Mouse (Mus musculus): ENCODE measurements around the gene Rabgap1l. TPM values are rescaled to one million over a fixed set of nuclear protein-coding genes. Genes with fewer than 3 reads are reported as not detected.

Gene Rabgap1l
- polyA plus RNA-seq, 1 experiment from 2014 or later: 41.7 TPM

GRCm38 (mm10) chr1:160755359-160755758 is 37.7 kb downstream of the Rabgap1l start:
- no peak for ATAC-seq (ENCODE audit: low FRiP score)
- H3K9me3 ChIP-seq (ENCODE audit: control insufficient read depth, low read length): no peaks in the 10 kb centered on the region
- no peaks in the 10 kb centered on the region for H3K4me1 ChIP-seq (replicated peaks; ENCODE audit: control insufficient read depth, insufficient read depth, low read length)

GRCm38 (mm10) chr1:160750629-160751028 is 42.4 kb downstream of the Rabgap1l start:
- no peak overlapping the region for H3K27ac ChIP-seq
- no peak overlapping the region for H3K4me2 ChIP-seq (replicated peaks)
- no peaks in the 10 kb centered on the region for H3K9me3 ChIP-seq (ENCODE audit: control insufficient read depth, low read length)
- H3K36me3 ChIP-seq (replicated peaks; ENCODE audit: control insufficient read depth, insufficient read depth): no peaks in the 10 kb centered on the region
- DNase-seq (ENCODE audit: low spot score) (no peak), ATAC-seq (ENCODE audit: low FRiP score) (no peak)
- H3K4me3 ChIP-seq (replicated peaks; ENCODE audit: low read length): no peak overlapping the region
- no peak overlapping the region for H3K9ac ChIP-seq
- no peaks in the 10 kb centered on the region for H3K4me1 ChIP-seq (replicated peaks; ENCODE audit: control insufficient read depth, insufficient read depth, low read length)
- 83% methylated on average over 2 of the region's 2 CpGs for WGBS
- H3K27me3 ChIP-seq (ENCODE audit: control insufficient read depth, insufficient read depth, low read length): no peaks in the 10 kb centered on the region

More at GRCm38 (mm10) chr1:160755359-160755758, 37.7 kb downstream of the Rabgap1l start:
- Histone ChIP-seq H3K27ac (no peak overlapping the region), H3K27me3 (ENCODE audit: control insufficient read depth, insufficient read depth, low read length) (no peaks in the 10 kb centered on the region), H3K4me3 (replicated peaks; ENCODE audit: low read length) (no peak overlapping the region), H3K9ac (no peak overlapping the region), H3K36me3 (replicated peaks; ENCODE audit: control insufficient read depth, insufficient read depth) (no peaks in the 10 kb centered on the region), H3K4me2 (replicated peaks) (no peak overlapping the region)
- no peak for DNase-seq (ENCODE audit: low spot score)

GRCm38 (mm10) chr1:160746786-160747185 is 46.2 kb downstream of the Rabgap1l start:
- no peak overlapping the region for H3K27ac ChIP-seq
- WGBS: 44% methylated on average over 7 of the region's 7 CpGs
- no peak for ATAC-seq (ENCODE audit: low FRiP score)
- DNase-seq (ENCODE audit: low spot score): no peak
- H3K4me2 ChIP-seq (replicated peaks): no peak overlapping the region
- H3K27me3 ChIP-seq (ENCODE audit: control insufficient read depth, insufficient read depth, low read length): no peaks in the 10 kb centered on the region
- H3K9ac ChIP-seq: no peak overlapping the region
- no peaks in the 10 kb centered on the region for H3K4me1 ChIP-seq (replicated peaks; ENCODE audit: control insufficient read depth, insufficient read depth, low read length)
- H3K36me3 ChIP-seq (replicated peaks; ENCODE audit: control insufficient read depth, insufficient read depth): no peaks in the 10 kb centered on the region
- no peak overlapping the region for H3K4me3 ChIP-seq (replicated peaks; ENCODE audit: low read length)
- H3K9me3 ChIP-seq (ENCODE audit: control insufficient read depth, low read length): no peaks in the 10 kb centered on the region

- ATAC-seq (ENCODE audit: low FRiP score): no peak
- Histone ChIP-seq H3K9ac (no peak overlapping the region), H3K27me3 (ENCODE audit: control insufficient read depth, insufficient read depth, low read length) (no peaks in the 10 kb centered on the region), H3K4me1 (replicated peaks; ENCODE audit: control insufficient read depth, insufficient read depth, low read length) (no peaks in the 10 kb centered on the region), H3K27ac (no peak overlapping the region), H3K36me3 (replicated peaks; ENCODE audit: control insufficient read depth, insufficient read depth) (no peaks in the 10 kb centered on the region), H3K9me3 (ENCODE audit: control insufficient read depth, low read length) (no peaks in the 10 kb centered on the region), H3K4me2 (replicated peaks) (no peak overlapping the region), H3K4me3 (replicated peaks; ENCODE audit: low read length) (no peak overlapping the region)
- DNase-seq (ENCODE audit: low spot score): no peak
- 93% methylated on average over 6 of the region's 7 CpGs for WGBS
Measured at GRCm38 (mm10) chr1:160745238-160745930, 47.6 kb downstream of the Rabgap1l start.

GRCm38 (mm10) chr1:160744009-160744408 is 49.0 kb downstream of the Rabgap1l start:
- no peak overlapping the region for H3K9ac ChIP-seq
- no peak for ATAC-seq (ENCODE audit: low FRiP score)
- H3K27ac ChIP-seq: no peak overlapping the region
- no peak overlapping the region for H3K4me2 ChIP-seq (replicated peaks)
- H3K4me3 ChIP-seq (replicated peaks; ENCODE audit: low read length): no peak overlapping the region
- no peaks in the 10 kb centered on the region for H3K4me1 ChIP-seq (replicated peaks; ENCODE audit: control insufficient read depth, insufficient read depth, low read length)
- no peak for DNase-seq (ENCODE audit: low spot score)
- no peaks in the 10 kb centered on the region for H3K9me3 ChIP-seq (ENCODE audit: control insufficient read depth, low read length)
- WGBS: 45% methylated on average over 3 of the region's 3 CpGs
- no peaks in the 10 kb centered on the region for H3K27me3 ChIP-seq (ENCODE audit: control insufficient read depth, insufficient read depth, low read length)
- no peaks in the 10 kb centered on the region for H3K36me3 ChIP-seq (replicated peaks; ENCODE audit: control insufficient read depth, insufficient read depth)

GRCm38 (mm10) chr1:160743229-160743628 is 49.8 kb downstream of the Rabgap1l start:
- Histone ChIP-seq H3K4me2 (replicated peaks) (no peak overlapping the region), H3K9ac (no peak overlapping the region), H3K4me1 (replicated peaks; ENCODE audit: control insufficient read depth, insufficient read depth, low read length) (no peaks in the 10 kb centered on the region), H3K27ac (no peak overlapping the region), H3K36me3 (replicated peaks; ENCODE audit: control insufficient read depth, insufficient read depth) (no peaks in the 10 kb centered on the region), H3K4me3 (replicated peaks; ENCODE audit: low read length) (no peak overlapping the region), H3K9me3 (ENCODE audit: control insufficient read depth, low read length) (no peaks in the 10 kb centered on the region), H3K27me3 (ENCODE audit: control insufficient read depth, insufficient read depth, low read length) (no peaks in the 10 kb centered on the region)
- WGBS: 7% methylated on average over 2 of the region's 2 CpGs
- DNase-seq (ENCODE audit: low spot score) (peak; percentile 86), ATAC-seq (ENCODE audit: low FRiP score) (no peak)

- H3K4me3 ChIP-seq (replicated peaks; ENCODE audit: low read length): no peak overlapping the region
- H3K9me3 ChIP-seq (ENCODE audit: control insufficient read depth, low read length): no peaks in the 10 kb centered on the region
- no peak overlapping the region for H3K9ac ChIP-seq
- H3K27ac ChIP-seq: no peak overlapping the region
- H3K4me2 ChIP-seq (replicated peaks): no peak overlapping the region
- WGBS: 77% methylated on average over 2 of the region's 2 CpGs
- ATAC-seq (ENCODE audit: low FRiP score): no peak
- no peaks in the 10 kb centered on the region for H3K27me3 ChIP-seq (ENCODE audit: control insufficient read depth, insufficient read depth, low read length)
- H3K36me3 ChIP-seq (replicated peaks; ENCODE audit: control insufficient read depth, insufficient read depth): no peaks in the 10 kb centered on the region
- no peak for DNase-seq (ENCODE audit: low spot score)
- no peaks in the 10 kb centered on the region for H3K4me1 ChIP-seq (replicated peaks; ENCODE audit: control insufficient read depth, insufficient read depth, low read length)
Measured at GRCm38 (mm10) chr1:160740650-160741049, 52.4 kb downstream of the Rabgap1l start.

GRCm38 (mm10) chr1:160734743-160735142 is 58.3 kb downstream of the Rabgap1l start:
- Histone ChIP-seq H3K9me3 (ENCODE audit: control insufficient read depth, low read length) (no peaks in the 10 kb centered on the region), H3K27me3 (ENCODE audit: control insufficient read depth, insufficient read depth, low read length) (no peaks in the 10 kb centered on the region), H3K4me3 (replicated peaks; ENCODE audit: low read length) (no peak overlapping the region), H3K4me1 (replicated peaks; ENCODE audit: control insufficient read depth, insufficient read depth, low read length) (no peaks in the 10 kb centered on the region), H3K9ac (no peak overlapping the region), H3K27ac (no peak overlapping the region), H3K36me3 (replicated peaks; ENCODE audit: control insufficient read depth, insufficient read depth) (0 out of 2 replicates have a peak, but pooled peaks cover 6% of the 10 kb centered on the region), H3K4me2 (replicated peaks) (no peak overlapping the region)
- no peak for ATAC-seq (ENCODE audit: low FRiP score)
- DNase-seq (ENCODE audit: low spot score): no peak
- WGBS: 90% methylated on average over 2 of the region's 2 CpGs

- no peak for ATAC-seq (ENCODE audit: low FRiP score)
- H3K4me2 ChIP-seq (replicated peaks): no peak overlapping the region
- H3K9ac ChIP-seq: no peak overlapping the region
- H3K4me3 ChIP-seq (replicated peaks; ENCODE audit: low read length): no peak overlapping the region
- H3K27ac ChIP-seq: no peak overlapping the region
- 0 out of 2 replicates have a peak, but pooled peaks cover 6% of the 10 kb centered on the region for H3K36me3 ChIP-seq (replicated peaks; ENCODE audit: control insufficient read depth, insufficient read depth)
- WGBS: 84% methylated on average over 4 of the region's 4 CpGs
- H3K9me3 ChIP-seq (ENCODE audit: control insufficient read depth, low read length): no peaks in the 10 kb centered on the region
- DNase-seq (ENCODE audit: low spot score): no peak
- H3K4me1 ChIP-seq (replicated peaks; ENCODE audit: control insufficient read depth, insufficient read depth, low read length): no peaks in the 10 kb centered on the region
- no peaks in the 10 kb centered on the region for H3K27me3 ChIP-seq (ENCODE audit: control insufficient read depth, insufficient read depth, low read length)
Measured at GRCm38 (mm10) chr1:160729944-160730343, 63.1 kb downstream of the Rabgap1l start.

GRCm38 (mm10) chr1:160717742-160718141 is 75.3 kb downstream of the Rabgap1l start:
- no peak overlapping the region for H3K9ac ChIP-seq
- DNase-seq (ENCODE audit: low spot score) (peak; percentile 83), ATAC-seq (ENCODE audit: low FRiP score) (no peak)
- no peak overlapping the region for H3K4me2 ChIP-seq (replicated peaks)
- H3K27ac ChIP-seq: no peak overlapping the region
- H3K27me3 ChIP-seq (ENCODE audit: control insufficient read depth, insufficient read depth, low read length): no peaks in the 10 kb centered on the region
- WGBS: 18% methylated on average over 3 of the region's 3 CpGs
- no peak overlapping the region for H3K4me3 ChIP-seq (replicated peaks; ENCODE audit: low read length)
- no peaks in the 10 kb centered on the region for H3K9me3 ChIP-seq (ENCODE audit: control insufficient read depth, low read length)
- no peaks in the 10 kb centered on the region for H3K36me3 ChIP-seq (replicated peaks; ENCODE audit: control insufficient read depth, insufficient read depth)
- H3K4me1 ChIP-seq (replicated peaks; ENCODE audit: control insufficient read depth, insufficient read depth, low read length): no peaks in the 10 kb centered on the region

Measured in hindbrain, embryonic 14.5 days (tissue).